Mouse (Mus musculus): Measurements from ENCODE around the gene Ppp1r2. TPM values are rescaled to one million over a fixed set of nuclear protein-coding genes. Genes with fewer than 3 reads are reported as not detected.

Ppp1r2 gene
- total RNA-seq, 2 experiments from 2014 or later = 76.2 to 76.3 TPM

- DNase-seq = no peak
These were observed 40.7 kb downstream of the Ppp1r2 start for GRCm38 (mm10) chr16:31234356-31234755.

DNA sequence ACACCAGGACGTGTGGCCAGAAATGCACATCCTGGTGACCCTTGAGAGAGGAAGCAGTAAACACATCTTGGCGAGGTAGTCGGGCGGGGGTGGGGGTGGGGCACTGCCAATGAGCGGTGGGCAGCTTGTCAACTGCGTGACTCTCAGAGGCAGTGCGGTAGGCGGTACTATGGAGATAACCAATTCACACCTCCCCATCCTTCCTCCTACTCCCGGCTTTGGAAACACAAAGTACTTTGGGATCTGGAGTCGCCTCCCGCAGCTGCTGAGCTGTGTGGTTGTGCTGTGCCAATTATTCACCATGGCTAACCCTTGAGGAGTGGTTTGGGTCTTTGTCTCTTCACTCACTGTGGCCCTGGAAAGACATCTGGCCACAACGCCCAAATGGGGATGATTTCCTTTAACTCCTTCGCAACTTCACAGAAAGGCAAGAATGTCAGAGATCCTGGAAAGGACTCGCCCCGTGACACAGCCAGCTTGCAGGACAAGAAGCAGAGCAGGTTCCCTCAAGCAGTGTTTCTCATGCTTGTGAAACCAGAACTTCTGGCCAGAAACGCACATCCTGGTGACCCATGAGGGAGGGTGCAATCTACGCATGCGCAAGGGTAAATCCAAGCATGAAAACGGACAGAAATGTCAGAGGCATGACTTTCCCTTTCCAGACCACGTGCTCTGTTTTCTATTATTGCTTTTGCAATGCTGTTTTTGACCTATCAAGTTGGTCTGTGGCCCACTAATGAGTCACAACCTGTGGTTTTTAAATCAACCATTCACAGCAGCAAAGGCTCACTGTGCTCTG, 41.3 kb downstream of the Ppp1r2 start:
- peak; percentile 84 to 86 for DNase-seq

- no peak for DNase-seq
These were observed 41.9 kb downstream of the Ppp1r2 start for GRCm38 (mm10) chr16:31233167-31233498.

DNA sequence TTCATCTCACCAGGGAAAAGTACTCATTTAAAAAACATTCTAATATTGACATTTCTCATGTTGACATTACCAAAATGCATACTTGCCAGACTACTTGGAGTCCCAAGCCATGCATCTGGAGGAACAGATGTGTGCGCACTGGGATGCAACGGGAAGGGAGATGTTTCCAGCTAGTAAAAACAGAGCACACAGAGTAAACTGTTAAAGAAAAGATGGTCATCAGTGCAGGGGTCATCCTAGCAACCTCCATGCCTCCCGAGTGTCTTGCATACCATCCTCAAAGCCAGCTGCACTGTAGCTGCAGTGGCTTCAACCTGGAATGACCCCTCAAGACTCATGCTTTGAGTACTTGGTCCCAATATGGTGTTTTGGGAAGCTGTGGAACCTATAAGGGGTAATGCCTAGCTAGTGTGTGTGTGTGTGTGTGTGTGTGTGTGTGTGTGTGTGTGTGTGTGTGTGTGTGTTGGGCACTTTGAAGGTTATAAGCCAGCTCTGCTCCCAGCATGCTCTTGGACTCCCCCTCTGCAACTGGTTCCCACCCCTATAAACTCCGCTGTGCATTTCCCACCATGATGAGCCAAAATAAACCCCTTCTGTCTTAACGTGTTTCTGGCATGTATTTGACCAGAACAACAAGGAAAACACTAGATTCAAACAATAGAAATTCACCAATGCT, 42.4 kb downstream of the Ppp1r2 start:
- no peak for DNase-seq

- no peak for DNase-seq
These were observed 43.5 kb downstream of the Ppp1r2 start for GRCm38 (mm10) chr16:31231591-31231990.

DNA sequence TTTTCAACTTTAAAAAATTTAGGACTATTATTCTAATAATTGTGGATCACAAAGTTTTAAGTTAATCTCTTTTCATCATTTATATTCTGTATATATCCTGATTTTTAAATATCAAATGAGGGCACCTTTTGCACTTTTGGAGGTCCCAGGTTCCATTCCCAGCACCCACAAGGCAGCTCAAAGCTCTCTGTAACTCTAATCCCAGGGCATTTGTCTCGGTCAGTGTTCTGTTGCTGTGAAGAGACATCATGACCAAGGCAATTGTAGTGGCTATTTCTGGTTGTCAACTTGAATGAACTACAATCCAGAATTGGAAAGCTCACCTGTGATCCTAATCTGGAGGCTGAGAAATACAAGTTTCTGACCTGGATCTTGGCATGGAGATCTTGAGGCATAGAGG, 47.3 kb downstream of the Ppp1r2 start:
- DNase-seq = no peak

GRCm38 (mm10) chr16:31215271-31215670, 59.8 kb downstream of the Ppp1r2 start:
- DNase-seq = no peak

- no peak for DNase-seq
These were observed 61.6 kb downstream of the Ppp1r2 start for GRCm38 (mm10) chr16:31213463-31213862.

DNA sequence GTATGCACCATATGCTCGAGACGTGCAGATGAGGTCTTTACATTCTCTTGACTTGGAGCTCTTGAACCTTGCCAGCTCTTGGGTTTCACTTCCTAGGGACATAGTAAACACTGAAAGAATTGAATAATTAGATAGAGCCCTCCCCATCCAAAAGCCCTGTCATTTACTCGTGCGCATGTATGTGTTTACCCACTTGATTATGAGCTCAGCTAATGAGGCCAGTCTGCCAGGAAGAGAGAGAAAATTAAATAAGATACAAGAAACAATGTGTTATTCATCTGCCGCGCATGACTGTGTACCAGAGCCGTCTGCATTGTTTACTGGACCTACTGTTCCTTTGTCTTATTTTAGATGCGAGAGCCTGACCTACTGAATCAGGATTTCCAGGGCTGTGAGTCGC, 63.6 kb downstream of the Ppp1r2 start:
- no peak for DNase-seq

- peak; percentile 20 to 44 for DNase-seq
These were observed 64.6 kb downstream of the Ppp1r2 start for GRCm38 (mm10) chr16:31210453-31210852.

- no peak for DNase-seq
These were observed 65.2 kb downstream of the Ppp1r2 start for GRCm38 (mm10) chr16:31209911-31210310.

DNA sequence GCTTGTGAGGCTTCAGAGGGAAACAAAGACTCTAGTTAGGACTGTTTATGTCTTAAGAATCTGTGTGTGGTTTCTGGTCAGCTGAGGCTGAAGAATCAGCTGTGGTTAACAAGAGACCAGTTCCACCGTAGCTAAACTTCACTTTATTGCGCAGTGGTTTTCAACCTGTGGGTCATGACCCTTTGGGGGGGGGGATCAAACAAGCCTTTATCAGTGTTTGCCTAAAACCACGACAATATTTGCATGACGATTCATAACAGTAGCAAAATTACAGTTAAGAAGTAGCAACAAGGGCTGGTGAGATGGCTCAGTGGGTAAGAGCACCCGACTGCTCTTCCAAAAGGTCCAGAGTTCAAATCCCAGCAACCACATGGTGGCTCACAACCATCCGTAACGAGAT, 69.4 kb downstream of the Ppp1r2 start:
- DNase-seq = no peak

- DNase-seq = no peak
These were observed 69.9 kb downstream of the Ppp1r2 start for GRCm38 (mm10) chr16:31205187-31205586.

GRCm38 (mm10) chr16:31204216-31204615, 70.9 kb downstream of the Ppp1r2 start:
- no peak for DNase-seq

DNA sequence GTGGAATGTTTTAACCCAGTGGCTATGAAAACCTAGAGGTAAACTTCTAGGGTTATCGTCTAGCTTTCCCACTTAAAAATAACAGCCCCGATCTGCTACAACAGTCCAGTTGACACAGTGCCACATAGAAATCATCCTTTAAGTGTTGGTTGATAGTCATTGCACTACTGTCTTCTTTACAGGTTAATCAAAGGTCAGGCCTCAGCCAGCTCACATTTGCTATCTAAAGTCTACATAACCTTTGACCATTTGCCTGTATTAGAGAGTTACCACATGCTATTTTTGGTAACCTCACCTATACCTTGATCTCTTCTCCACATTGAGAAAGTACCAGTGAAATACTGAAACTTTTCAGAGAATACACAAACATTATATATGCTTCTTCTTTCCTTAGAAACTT, 73.4 kb downstream of the Ppp1r2 start:
- DNase-seq = no peak

Small RNAs within 50 kb of the gene (microRNA-seq; reads per million reads assigned to microRNA genes)
- gene Gm27415 = not detected

Other genes starting within 250 kb of the Ppp1r2 start
- gene Xxylt1, start 193.8 kb downstream of the Ppp1r2 start, total RNA-seq (2021) = 10 to 100 TPM; 10.0 to 17.8 TPM
- gene Acap2, start 74.0 kb downstream of the Ppp1r2 start, total RNA-seq (2021) = 10 to 100 TPM; 41.2 to 49.0 TPM
- 1 to 10 TPM; 4.7 to 4.9 TPM for gene Apod, start 39.5 kb upstream of the Ppp1r2 start, total RNA-seq (2021)
- 10 to 100 TPM in 1 of 2 experiments, 1 to 10 TPM in 1; 4.8 to 15.3 TPM for gene Bdh1, start 147.0 kb upstream of the Ppp1r2 start, total RNA-seq (2021)